Mouse (Mus musculus): ENCODE measurements around the gene Fgfr2.

The Fgfr2 gene

DNA sequence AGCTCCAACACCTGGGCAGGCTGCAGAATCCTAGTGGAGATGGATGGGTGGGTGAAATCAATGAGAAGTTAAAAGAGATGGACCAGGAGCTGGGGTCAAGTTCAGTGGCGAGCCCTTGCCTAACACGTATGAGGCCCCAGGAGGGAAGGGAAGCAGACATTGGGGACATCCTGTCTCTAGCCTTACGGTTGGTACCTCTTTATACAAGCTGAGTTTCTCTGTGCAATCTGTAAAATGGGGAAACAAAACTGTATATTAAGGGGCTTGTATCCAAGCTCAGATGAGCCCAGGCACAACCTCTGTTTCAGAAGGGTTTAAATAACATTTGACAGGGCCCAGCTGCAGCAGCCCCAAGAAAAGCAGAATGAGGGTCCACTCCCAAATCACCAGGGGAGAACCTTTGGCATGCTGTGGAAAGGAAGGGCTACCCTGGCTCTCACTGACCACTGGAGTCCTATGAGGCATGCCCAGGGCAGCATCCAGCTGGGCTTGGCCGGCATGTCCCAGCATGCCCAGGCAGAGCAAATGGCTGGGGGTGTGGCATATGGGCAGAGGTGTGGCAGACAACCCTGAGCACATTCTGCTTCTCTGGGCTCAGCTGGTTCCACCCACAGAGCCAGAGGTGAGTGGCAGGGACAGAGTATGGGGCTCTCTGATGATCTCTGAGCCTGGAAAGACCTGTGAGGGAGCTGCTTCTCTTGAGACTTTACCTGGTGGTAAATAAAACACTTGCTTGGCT is 393.9 kb downstream of the Fgfr2 start:
- H3K4me1 ChIP-seq (replicated peaks; ENCODE audit: low read depth, low read length), result peaks cover 83% of the 10 kb centered on the region
- no peaks in the 10 kb centered on the region for H3K9me3 ChIP-seq (ENCODE audit: low read length)
- TF ChIP-seq NANOG (IDR thresholded peaks at IDR 0.05; ENCODE audit: borderline replicate concordance, low read length), result no peak
- no peak for TF ChIP-seq POU5F1 (IDR thresholded peaks at IDR 0.05; ENCODE audit: borderline replicate concordance, low read length)
- TF ChIP-seq CTCF (conservative IDR thresholded peaks at IDR 0.05; ENCODE audit: low read length), result no peak
- no peak overlapping the region for H3K4me3 ChIP-seq (replicated peaks; ENCODE audit: low read length)
- 0 out of 2 replicates have a peak, but pooled peaks cover 6% of the 10 kb centered on the region for H3K36me3 ChIP-seq (ENCODE audit: insufficient read depth, low read length)
- H3K27me3 ChIP-seq (ENCODE audit: insufficient read depth, low read length), result no peaks in the 10 kb centered on the region

DNA sequence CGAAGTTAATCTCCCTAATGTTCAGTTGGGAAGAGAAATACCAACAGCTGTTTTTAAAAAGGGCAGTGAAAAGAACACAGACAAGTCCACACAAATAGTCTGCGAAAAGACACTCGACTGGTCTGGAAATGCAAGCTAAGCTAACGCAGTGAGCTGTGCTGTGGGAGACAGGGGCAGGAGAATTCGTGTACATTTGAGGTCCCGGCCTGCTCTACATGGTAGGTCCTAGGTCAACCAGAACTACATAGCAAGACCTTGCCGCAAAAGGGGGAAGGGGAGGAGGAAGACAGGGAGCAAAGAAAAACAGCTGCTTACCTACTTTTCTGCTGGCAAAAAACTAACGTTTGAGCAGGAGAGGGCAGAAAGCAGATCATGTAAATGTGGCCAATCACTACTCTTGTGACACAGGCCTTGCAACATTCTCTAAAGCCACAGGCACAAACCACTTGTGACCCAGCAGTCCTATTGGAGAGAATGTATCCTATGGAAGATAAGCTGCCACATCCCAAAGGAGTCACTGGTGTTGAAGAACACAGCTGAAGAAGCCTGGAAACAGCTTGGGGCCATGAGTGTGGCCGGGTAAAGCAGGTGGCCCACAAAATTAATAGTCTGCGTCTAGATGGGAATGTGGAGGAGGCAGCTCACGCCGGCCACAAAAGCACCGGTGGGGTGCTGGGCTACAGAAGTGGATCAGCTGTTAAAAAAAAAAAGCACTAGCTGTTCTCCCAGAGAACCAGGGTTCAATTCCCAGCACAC is 396.9 kb downstream of the Fgfr2 start:
- Histone ChIP-seq H3K36me3 (ENCODE audit: insufficient read depth, low read length) (0 out of 2 replicates have a peak, but pooled peaks cover 6% of the 10 kb centered on the region), H3K27me3 (ENCODE audit: insufficient read depth, low read length) (no peaks in the 10 kb centered on the region), H3K4me3 (replicated peaks; ENCODE audit: low read length) (no peak overlapping the region), H3K9me3 (ENCODE audit: low read length) (no peaks in the 10 kb centered on the region), H3K4me1 (replicated peaks; ENCODE audit: low read depth, low read length) (peaks cover 70% of the 10 kb centered on the region)
- TF ChIP-seq CTCF (conservative IDR thresholded peaks at IDR 0.05; ENCODE audit: low read length), result no peak
- no peak for TF ChIP-seq NANOG (IDR thresholded peaks at IDR 0.05; ENCODE audit: borderline replicate concordance, low read length)
- TF ChIP-seq POU5F1 (IDR thresholded peaks at IDR 0.05; ENCODE audit: borderline replicate concordance, low read length), result no peak

DNA sequence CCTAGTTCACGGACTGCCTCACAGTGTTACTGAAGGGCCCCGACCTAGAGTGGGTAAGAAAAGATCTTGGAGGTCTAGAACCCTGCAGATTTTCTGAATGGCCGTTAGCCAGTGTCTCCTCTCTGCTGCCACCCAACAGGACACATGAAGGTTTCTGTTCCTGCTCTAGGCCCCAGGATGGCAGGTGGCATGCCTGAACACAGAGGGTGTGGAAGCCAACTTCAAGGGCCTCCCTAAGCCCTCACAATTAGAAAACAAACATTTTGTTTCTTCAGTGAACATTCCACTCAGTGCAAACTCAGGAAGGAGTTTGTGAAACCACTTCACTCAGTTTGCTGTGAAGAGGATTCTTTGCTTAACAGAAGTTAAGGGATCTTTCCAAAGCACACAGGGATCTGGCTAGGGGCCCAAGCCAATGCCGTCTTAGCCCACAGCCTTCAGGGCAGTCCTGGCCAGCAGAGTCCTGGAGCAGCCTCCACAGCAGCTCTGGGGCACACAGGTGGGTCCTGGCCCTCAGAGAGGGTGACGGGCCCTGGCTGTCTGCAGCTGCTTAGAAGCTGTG is 398.6 kb downstream of the Fgfr2 start:
- Histone ChIP-seq H3K9me3 (ENCODE audit: low read length) (no peaks in the 10 kb centered on the region), H3K4me3 (replicated peaks; ENCODE audit: low read length) (no peak overlapping the region), H3K4me1 (replicated peaks; ENCODE audit: low read depth, low read length) (peaks cover 53% of the 10 kb centered on the region), H3K27me3 (ENCODE audit: insufficient read depth, low read length) (no peaks in the 10 kb centered on the region), H3K36me3 (ENCODE audit: insufficient read depth, low read length) (0 out of 2 replicates have a peak, but pooled peaks cover 6% of the 10 kb centered on the region)
- TF ChIP-seq CTCF (conservative IDR thresholded peaks at IDR 0.05; ENCODE audit: low read length) (no peak), POU5F1 (IDR thresholded peaks at IDR 0.05; ENCODE audit: borderline replicate concordance, low read length) (no peak), NANOG (IDR thresholded peaks at IDR 0.05; ENCODE audit: borderline replicate concordance, low read length) (no peak)

GRCm38 (mm10) chr7:132723906-132724305 is 399.2 kb downstream of the Fgfr2 start:
- H3K9me3 ChIP-seq (ENCODE audit: low read length), result no peaks in the 10 kb centered on the region
- peaks cover 46% of the 10 kb centered on the region for H3K4me1 ChIP-seq (replicated peaks; ENCODE audit: low read depth, low read length)
- no peak overlapping the region for H3K4me3 ChIP-seq (replicated peaks; ENCODE audit: low read length)
- H3K36me3 ChIP-seq (ENCODE audit: insufficient read depth, low read length), result 0 out of 2 replicates have a peak, but pooled peaks cover 6% of the 10 kb centered on the region
- no peaks in the 10 kb centered on the region for H3K27me3 ChIP-seq (ENCODE audit: insufficient read depth, low read length)
- TF ChIP-seq CTCF (conservative IDR thresholded peaks at IDR 0.05; ENCODE audit: low read length) (no peak), POU5F1 (IDR thresholded peaks at IDR 0.05; ENCODE audit: borderline replicate concordance, low read length) (no peak), NANOG (IDR thresholded peaks at IDR 0.05; ENCODE audit: borderline replicate concordance, low read length) (no peak)

GRCm38 (mm10) chr7:132722401-132723370 is 400.5 kb downstream of the Fgfr2 start:
- no peaks in the 10 kb centered on the region for H3K27me3 ChIP-seq (ENCODE audit: insufficient read depth, low read length)
- TF ChIP-seq NANOG (IDR thresholded peaks at IDR 0.05; ENCODE audit: borderline replicate concordance, low read length) (no peak), POU5F1 (IDR thresholded peaks at IDR 0.05; ENCODE audit: borderline replicate concordance, low read length) (no peak), CTCF (conservative IDR thresholded peaks at IDR 0.05; ENCODE audit: low read length) (no peak)
- H3K4me3 ChIP-seq (replicated peaks; ENCODE audit: low read length), result no peak overlapping the region
- no peaks in the 10 kb centered on the region for H3K36me3 ChIP-seq (ENCODE audit: insufficient read depth, low read length)
- H3K4me1 ChIP-seq (replicated peaks; ENCODE audit: low read depth, low read length), result peaks cover 36% of the 10 kb centered on the region
- no peaks in the 10 kb centered on the region for H3K9me3 ChIP-seq (ENCODE audit: low read length)

- H3K4me3 ChIP-seq (replicated peaks; ENCODE audit: low read length), result no peak overlapping the region
- H3K9me3 ChIP-seq (ENCODE audit: low read length), result no peaks in the 10 kb centered on the region
- peaks cover 3% of the 10 kb centered on the region; the same call in 1 of the 2 replicates for H3K36me3 ChIP-seq (ENCODE audit: insufficient read depth, low read length)
- TF ChIP-seq NANOG (IDR thresholded peaks at IDR 0.05; ENCODE audit: borderline replicate concordance, low read length) (no peak), CTCF (conservative IDR thresholded peaks at IDR 0.05; ENCODE audit: low read length) (no peak), POU5F1 (IDR thresholded peaks at IDR 0.05; ENCODE audit: borderline replicate concordance, low read length) (no peak)
- no peaks in the 10 kb centered on the region for H3K27me3 ChIP-seq (ENCODE audit: insufficient read depth, low read length)
- H3K4me1 ChIP-seq (replicated peaks; ENCODE audit: low read depth, low read length), result peaks cover 26% of the 10 kb centered on the region
Measured at GRCm38 (mm10) chr7:132720562-132720961, 402.6 kb downstream of the Fgfr2 start.

GRCm38 (mm10) chr7:132719570-132719969 is 403.6 kb downstream of the Fgfr2 start:
- H3K9me3 ChIP-seq (ENCODE audit: low read length), result no peaks in the 10 kb centered on the region
- H3K4me3 ChIP-seq (replicated peaks; ENCODE audit: low read length), result no peak overlapping the region
- TF ChIP-seq CTCF (conservative IDR thresholded peaks at IDR 0.05; ENCODE audit: low read length) (no peak), POU5F1 (IDR thresholded peaks at IDR 0.05; ENCODE audit: borderline replicate concordance, low read length) (no peak), NANOG (IDR thresholded peaks at IDR 0.05; ENCODE audit: borderline replicate concordance, low read length) (no peak)
- no peaks in the 10 kb centered on the region for H3K27me3 ChIP-seq (ENCODE audit: insufficient read depth, low read length)
- H3K36me3 ChIP-seq (ENCODE audit: insufficient read depth, low read length), result peaks cover 12% of the 10 kb centered on the region; the same call in 1 of the 2 replicates
- peaks cover 26% of the 10 kb centered on the region for H3K4me1 ChIP-seq (replicated peaks; ENCODE audit: low read depth, low read length)

Measured in E14TG2a.4 (cell line).